Mouse (Mus musculus) limb, embryonic 10.5 days (tissue): ENCODE data around the gene Stpg3. TPM values are rescaled to one million over a fixed set of nuclear protein-coding genes. Genes with fewer than 3 reads are reported as not detected.
"Not testable (repeated sequence)": the region's sequence is repeated elsewhere in the genome, so short reads cannot be mapped to it uniquely, and the experiment has no call there.

ENCODE experiments used
- DNase-seq: peaks from one replicate; pipeline ENCODE4 v3.0.0-alpha.2; 2017; ENCODE audit warnings: low spot score
- H3K27ac ChIP-seq: fragments of 300-500 bp; sonication (generic); 2 replicates; pipeline ENCODE4 v1.5.1; 2016; ENCODE audit warnings: mild to moderate bottlenecking
- H3K27me3 ChIP-seq: fragments of 300-500 bp; sonication (generic); 2 replicates; pipeline ENCODE4 v1.6.1; 2016; ENCODE audit warnings: low read depth, mild to moderate bottlenecking; ENCODE audit not compliant: poor library complexity, severe bottlenecking
- H3K36me3 ChIP-seq: fragments of 300-500 bp; sonication (generic); 2 replicates; pipeline ENCODE4 v1.6.1; 2016; ENCODE audit warnings: mild to moderate bottlenecking, moderate library complexity
- H3K4me1 ChIP-seq: fragments of 300-500 bp; sonication (generic); 2 replicates; pipeline ENCODE4 v1.6.1; 2016
- H3K4me3 ChIP-seq: fragments of 300-500 bp; sonication (generic); 2 replicates; pipeline ENCODE4 v1.5.1; 2016; ENCODE audit warnings: mild to moderate bottlenecking, moderate library complexity
- H3K9me3 ChIP-seq: fragments of 300-500 bp; sonication (generic); replicated peaks from 2 replicates; pipeline ENCODE4 v1.6.1; 2016; ENCODE audit warnings: mild to moderate bottlenecking
- WGBS: fragments of 180-500 bp; shearing (Covaris S2); methylation state at CpG from one replicate; pipeline ENCODE4 v1.1.7; 2016; 5-methylcytosine and 5-hydroxymethylcytosine counted together
- polyA plus RNA-seq: library from polyadenylated mRNA; unstranded; fragments of >200 nt; fragmentation: Nextera tagmentation; extraction: Ambion mirVana; gene quantifications from 2 replicates; pipeline ENCODE4 v1.2.1, GENCODE M21; 2016

The Stpg3 gene
- 0.14 TPM in 1 of 2 replicates, not detected in the other for polyA plus RNA-seq

DNA sequence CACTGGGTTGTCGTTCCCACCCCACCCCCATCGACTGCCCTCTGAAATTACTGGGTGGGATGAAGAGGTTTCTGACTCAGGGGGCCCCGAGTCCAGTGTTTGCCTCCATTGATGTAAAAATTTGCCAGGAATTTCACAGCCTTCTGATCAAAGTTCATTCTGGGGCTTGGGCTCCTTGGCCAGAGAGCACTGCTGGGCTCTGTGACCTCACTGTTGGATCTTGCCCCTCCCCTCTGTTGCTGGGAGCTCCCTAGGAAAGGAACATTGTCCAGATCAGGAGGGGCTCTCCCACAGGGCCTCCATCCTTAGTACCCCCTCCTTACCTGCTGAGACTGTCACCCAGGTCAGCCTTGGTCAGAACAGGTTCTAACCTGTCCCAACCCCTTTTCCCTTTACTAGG is at the start of gene Stpg3:
TSS of gene Stpg3 (minus strand) at position 194 of the 400 bp plus-strand sequence.
- H3K27ac ChIP-seq = no peak within 1 kb of the TSS
- H3K9me3 ChIP-seq = no peaks in the 10 kb centered on the region
- H3K36me3 ChIP-seq = peaks cover 3% of the 10 kb centered on the region; the same call in 1 of the 2 replicates
- DNase-seq = no peak
- H3K27me3 ChIP-seq = peaks cover 22% of the 10 kb centered on the region
- no peak within 1 kb of the TSS for H3K4me3 ChIP-seq
- peaks cover 18% of the 10 kb centered on the region for H3K4me1 ChIP-seq
- WGBS = 78% methylated on average over 3 of the region's 3 CpGs

GRCm38 (mm10) chr2:25263623-25264285 is 49.3 kb upstream of the Stpg3 start:
- no peak for DNase-seq
- peak overlapping the region; percentile 85 for H3K4me3 ChIP-seq
- no peak overlapping the region; the same call in 1 of the 2 replicates for H3K27ac ChIP-seq
- peaks cover 8% of the 10 kb centered on the region for H3K36me3 ChIP-seq
- H3K9me3 ChIP-seq = no peaks in the 10 kb centered on the region
- 21% methylated on average over 12 of the region's 12 CpGs for WGBS
- H3K4me1 ChIP-seq = peaks cover 41% of the 10 kb centered on the region
- peaks cover 29% of the 10 kb centered on the region for H3K27me3 ChIP-seq

DNA sequence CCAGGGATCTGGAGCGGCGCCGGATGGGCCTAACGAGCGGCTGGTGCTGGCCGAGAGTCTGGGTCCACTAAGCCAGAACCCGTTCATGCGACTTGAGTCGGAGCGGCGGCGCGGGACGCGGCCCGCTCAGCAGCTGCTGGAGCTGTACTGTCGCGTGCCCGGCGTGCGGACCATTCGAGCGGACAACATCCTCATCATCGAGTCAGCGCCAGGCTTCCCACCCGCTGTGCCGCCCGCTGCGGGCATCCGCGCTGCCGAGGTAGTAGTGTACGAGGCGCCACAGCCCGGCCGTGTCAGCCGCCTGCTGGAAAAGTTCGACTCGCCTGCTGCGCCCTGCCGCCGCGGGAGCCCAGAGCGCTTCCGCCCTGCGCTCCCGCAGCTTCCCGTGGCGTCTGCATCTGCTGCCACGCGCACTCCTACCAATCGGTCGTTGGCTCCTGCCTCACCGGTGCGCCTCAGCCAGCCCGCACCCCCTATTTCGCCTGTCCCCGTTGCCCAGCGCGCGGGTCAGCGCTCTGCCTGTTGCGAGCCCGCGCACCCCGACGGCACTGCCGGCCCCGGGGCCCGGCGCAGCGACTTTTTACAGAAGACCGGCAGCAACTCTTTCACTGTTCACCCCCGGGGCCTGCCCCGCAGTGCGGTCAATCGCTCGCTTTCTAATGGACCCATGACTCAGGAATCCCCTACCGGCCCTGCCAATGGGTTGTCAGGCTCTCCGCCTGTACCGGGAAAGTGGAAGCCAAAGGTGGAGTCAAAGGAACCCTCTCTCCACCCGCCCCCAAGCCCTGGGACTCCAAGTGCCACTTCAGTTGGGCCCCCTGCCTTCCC is 48.6 kb upstream of the Stpg3 start:
- under 1% methylated on average over 82 of the region's 82 CpGs for WGBS
- peak; percentile 58 for DNase-seq
- Histone ChIP-seq H3K4me1 (peaks cover 41% of the 10 kb centered on the region), H3K27ac (peak overlapping the region; percentile 80), H3K27me3 (peaks cover 29% of the 10 kb centered on the region), H3K9me3 (no peaks in the 10 kb centered on the region), H3K36me3 (peaks cover 1% of the 10 kb centered on the region), H3K4me3 (peak overlapping the region; percentile 85)

GRCm38 (mm10) chr2:25262291-25262767 is 47.9 kb upstream of the Stpg3 start, which contains the start of gene Tprn:
Gene Tprn, plus strand, starts transcription at chr2:25262618.
- H3K27me3 ChIP-seq = peaks cover 29% of the 10 kb centered on the region
- no peaks in the 10 kb centered on the region for H3K9me3 ChIP-seq
- under 1% methylated on average over 39 of the region's 39 CpGs for WGBS
- H3K27ac ChIP-seq = peak within 1 kb of the TSS; percentile 80
- peak within 1 kb of the TSS; percentile 85 for H3K4me3 ChIP-seq
- no peaks in the 10 kb centered on the region for H3K36me3 ChIP-seq
- peak; percentile 90 for DNase-seq
- peaks cover 41% of the 10 kb centered on the region for H3K4me1 ChIP-seq

DNA sequence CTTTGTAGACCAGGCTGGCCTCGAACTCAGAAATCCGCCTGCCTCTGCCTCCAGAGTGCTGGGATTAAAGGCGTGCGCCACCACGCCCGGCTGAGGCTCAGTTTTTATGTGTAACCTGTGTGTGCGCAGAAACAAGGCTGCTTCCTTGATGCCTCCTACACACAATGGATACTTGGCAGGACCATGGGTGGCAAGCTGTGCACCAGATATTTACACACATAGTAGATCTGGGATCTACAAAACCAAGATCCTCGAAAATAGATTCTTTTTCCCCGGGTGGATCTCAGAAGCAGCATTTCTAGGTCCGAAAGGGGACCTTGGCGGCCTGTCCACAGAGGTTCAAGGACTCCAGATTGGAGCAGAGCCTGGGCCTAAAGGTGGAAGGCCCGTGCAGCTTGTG is 47.4 kb upstream of the Stpg3 start:
- H3K27ac ChIP-seq = peak overlapping the region; percentile 80
- no peaks in the 10 kb centered on the region for H3K36me3 ChIP-seq
- peaks cover 41% of the 10 kb centered on the region for H3K4me1 ChIP-seq
- peak overlapping the region; percentile 85 for H3K4me3 ChIP-seq
- no peak for DNase-seq
- no peaks in the 10 kb centered on the region for H3K9me3 ChIP-seq
- peaks cover 29% of the 10 kb centered on the region for H3K27me3 ChIP-seq
- 50% methylated on average over 12 of the region's 12 CpGs for WGBS

GRCm38 (mm10) chr2:25258887-25259286 is 44.5 kb upstream of the Stpg3 start:
- Histone ChIP-seq H3K4me3 (no peak overlapping the region), H3K9me3 (no peaks in the 10 kb centered on the region), H3K36me3 (no peaks in the 10 kb centered on the region), H3K4me1 (peaks cover 35% of the 10 kb centered on the region), H3K27me3 (peaks cover 9% of the 10 kb centered on the region), H3K27ac (no peak overlapping the region)
- no peak for DNase-seq
- 69% methylated on average over 2 of the region's 2 CpGs for WGBS

GRCm38 (mm10) chr2:25257250-25257649 is 42.8 kb upstream of the Stpg3 start:
- H3K4me1 ChIP-seq = peaks cover 23% of the 10 kb centered on the region
- H3K36me3 ChIP-seq, H3K27ac ChIP-seq, H3K27me3 ChIP-seq, H3K9me3 ChIP-seq, DNase-seq, H3K4me3 ChIP-seq: not testable (repeated sequence)
- 91% methylated on average over 5 of the region's 5 CpGs for WGBS

DNA sequence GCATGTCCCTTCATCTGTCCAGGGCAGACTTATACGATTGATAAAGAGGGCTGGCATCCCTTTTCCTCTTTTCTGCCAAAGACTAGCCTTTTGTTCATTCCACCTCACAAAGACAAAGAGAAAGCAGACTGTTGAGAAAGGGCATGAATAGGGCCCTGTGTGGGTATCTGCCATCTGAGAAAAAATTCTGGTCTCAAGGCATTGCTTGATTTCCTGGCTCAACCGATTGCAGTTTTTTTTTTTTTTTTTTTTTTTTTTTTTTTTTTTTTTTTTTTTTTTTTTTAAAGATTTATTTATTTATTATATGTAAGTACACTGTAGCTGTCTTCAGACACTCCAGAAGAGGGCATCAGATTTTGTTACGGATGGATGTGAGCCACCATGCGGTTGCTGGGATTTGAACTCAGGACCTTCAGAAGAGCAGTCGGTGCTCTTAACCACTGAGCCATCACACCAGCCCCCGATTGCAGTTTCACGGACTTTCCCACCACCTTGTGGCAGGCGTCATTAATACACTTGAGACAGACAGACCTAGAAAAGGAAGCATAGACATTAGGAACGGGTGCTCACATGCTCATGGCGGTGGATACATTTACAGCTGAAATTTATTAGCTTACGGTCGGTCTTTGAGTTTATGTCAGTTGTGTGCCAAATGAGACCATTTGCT is 42.1 kb upstream of the Stpg3 start:
- Histone ChIP-seq H3K36me3 (peaks cover 14% of the 10 kb centered on the region), H3K4me1 (peaks cover 18% of the 10 kb centered on the region), H3K4me3 (peak overlapping the region; percentile 79)
- H3K9me3 ChIP-seq, H3K27ac ChIP-seq, DNase-seq, H3K27me3 ChIP-seq: not testable (repeated sequence)
- 68% methylated on average over 12 of the region's 12 CpGs for WGBS

DNA sequence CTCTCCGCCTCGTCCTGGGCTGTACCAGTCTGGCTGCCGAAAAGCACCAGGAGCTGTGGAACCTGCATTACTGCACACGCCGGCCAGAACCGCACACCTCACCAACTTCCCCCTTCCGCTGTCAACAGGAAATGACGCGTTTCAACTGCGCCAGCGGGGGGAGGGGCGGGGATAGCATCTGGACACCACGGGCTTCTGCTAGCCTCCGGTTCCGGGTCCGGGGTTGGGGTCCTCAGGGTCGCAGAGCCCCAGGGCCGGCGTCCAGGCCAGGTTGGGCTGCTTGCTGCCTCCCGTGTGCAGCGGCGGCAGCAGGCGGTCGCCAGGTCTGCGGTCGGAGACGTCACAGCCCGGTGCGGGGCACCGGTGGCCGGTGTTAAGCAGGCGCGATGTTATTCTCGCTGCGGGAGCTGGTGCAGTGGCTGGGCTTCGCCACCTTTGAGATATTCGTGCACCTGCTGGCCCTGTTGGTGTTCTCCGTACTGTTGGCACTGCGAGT is 40.9 kb upstream of the Stpg3 start, which contains the start of gene Tmem203:
TSS of gene Tmem203 (plus strand) at position 156 of the 496 bp plus-strand sequence.
- Histone ChIP-seq H3K27ac (peak within 1 kb of the TSS; percentile 92), H3K4me3 (peak within 1 kb of the TSS; percentile 79), H3K9me3 (no peaks in the 10 kb centered on the region), H3K27me3 (no peaks in the 10 kb centered on the region), H3K4me1 (peaks cover 18% of the 10 kb centered on the region), H3K36me3 (peaks cover 26% of the 10 kb centered on the region)
- under 1% methylated on average over 39 of the region's 39 CpGs for WGBS
- DNase-seq = peak; percentile 99

DNA sequence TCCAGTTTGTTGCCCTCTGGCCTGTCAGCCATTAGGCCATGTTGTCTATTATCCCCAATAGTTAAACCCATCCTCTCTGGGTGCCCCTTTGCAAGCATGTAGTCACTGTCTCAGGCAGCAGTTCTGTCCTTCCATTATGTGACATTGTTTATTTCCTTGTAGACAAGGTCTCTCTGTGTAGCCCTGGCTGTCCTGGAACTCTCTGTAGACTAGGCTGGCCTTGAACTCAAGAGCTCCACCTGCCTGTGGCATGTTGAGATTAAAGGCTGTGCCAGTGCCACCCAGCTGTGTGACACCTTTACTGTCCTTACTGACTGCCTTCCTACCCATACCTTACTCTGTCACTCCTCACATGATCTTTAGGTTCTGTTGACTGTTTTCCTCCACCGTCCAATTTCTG is 37.9 kb upstream of the Stpg3 start:
- peaks cover 56% of the 10 kb centered on the region for H3K36me3 ChIP-seq

DNA sequence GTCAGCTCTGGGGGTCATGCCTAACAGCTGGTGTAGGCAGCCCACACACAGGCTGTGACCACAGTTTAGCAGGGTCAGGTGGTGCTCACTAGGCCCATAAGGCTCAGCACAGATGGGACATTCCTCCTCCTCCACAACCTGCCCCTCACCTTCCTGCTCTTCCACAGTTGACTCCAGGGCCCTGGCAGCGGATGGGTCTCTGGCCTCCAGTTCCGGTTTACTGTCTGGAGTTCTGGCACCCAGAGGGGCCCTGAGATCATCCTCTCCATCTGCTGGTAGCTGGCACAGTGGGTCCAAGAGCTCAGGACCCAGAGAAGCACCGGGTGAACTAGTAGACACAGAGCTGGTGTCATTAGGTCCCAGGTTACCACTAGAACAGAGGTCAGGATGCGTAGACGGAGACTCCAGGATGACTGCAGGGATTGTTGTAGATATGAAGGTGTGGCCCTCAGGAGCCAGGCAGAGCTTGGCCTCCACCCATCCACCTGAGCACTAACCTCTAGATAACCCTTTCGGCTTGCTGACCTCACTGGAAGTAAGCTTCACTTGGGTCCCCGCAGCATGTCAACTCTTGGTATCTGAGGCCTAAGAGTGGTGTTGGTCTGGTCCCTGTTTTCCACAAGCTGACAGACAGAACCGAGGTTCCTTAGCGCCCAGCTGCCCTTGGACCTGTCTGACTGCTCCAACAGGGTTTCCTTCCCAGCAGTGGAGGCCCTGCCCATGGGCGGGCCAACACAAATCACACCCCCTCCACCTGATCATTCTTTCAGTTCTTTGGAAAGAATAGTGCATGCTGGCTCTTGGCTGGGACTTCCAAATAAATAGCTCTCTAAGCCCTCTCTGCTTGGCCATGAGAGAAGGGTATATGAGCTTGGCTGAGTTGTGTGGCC is 32.0 kb upstream of the Stpg3 start, which contains the start of gene AL732309.1:
TSS of gene AL732309.1 (minus strand) at position 681 of the 890 bp plus-strand sequence.
- peaks cover 18% of the 10 kb centered on the region for H3K4me1 ChIP-seq
- no peaks in the 10 kb centered on the region for H3K9me3 ChIP-seq
- peaks cover 31% of the 10 kb centered on the region for H3K27me3 ChIP-seq
- H3K36me3 ChIP-seq = peaks cover 65% of the 10 kb centered on the region
- DNase-seq = no peak
- H3K27ac ChIP-seq = no peak within 1 kb of the TSS
- H3K4me3 ChIP-seq = no peak within 1 kb of the TSS
- WGBS = 91% methylated on average over 10 of the region's 10 CpGs

More for the DNA sequence above, 37.9 kb upstream of the Stpg3 start:
- Histone ChIP-seq H3K27ac (no peak overlapping the region), H3K9me3 (no peaks in the 10 kb centered on the region), H3K27me3 (no peaks in the 10 kb centered on the region), H3K4me1 (peaks cover 18% of the 10 kb centered on the region), H3K4me3 (no peak overlapping the region)
- 83% methylated on average over 1 of the region's 1 CpGs for WGBS
- no peak for DNase-seq
